Mouse (Mus musculus) heart, embryonic 15.5 days (tissue): Measurements from ENCODE around the gene Pla1a. TPM values are rescaled to one million over a fixed set of nuclear protein-coding genes. Genes with fewer than 3 reads are reported as not detected.

Experiments
- ATAC-seq: fragments of 200-750 bp; cut with Nextera tagmentation; replicated peaks from 2 replicates; pipeline ENCODE4 v1.8.0; 2017; ENCODE audit warnings: low read depth, moderate TSS enrichment; ENCODE audit not compliant: insufficient number of reproducible peaks, insufficient read depth, low FRiP score
- H3K27ac ChIP-seq: fragments of 300-500 bp; sonication (generic); 2 replicates; pipeline ENCODE4 v1.5.1; 2015; ENCODE audit warnings: mild to moderate bottlenecking, inconsistent platforms
- H3K27me3 ChIP-seq: fragments of 300-500 bp; sonication (generic); 2 replicates; pipeline ENCODE4 v1.6.1; 2015; ENCODE audit warnings: inconsistent platforms
- H3K36me3 ChIP-seq: fragments of 300-500 bp; sonication (generic); 2 replicates; pipeline ENCODE4 v1.6.1; 2015; ENCODE audit warnings: mild to moderate bottlenecking, inconsistent platforms
- H3K4me1 ChIP-seq: fragments of 300-500 bp; sonication (generic); replicated peaks from 2 replicates; pipeline ENCODE4 v1.6.1; 2015; ENCODE audit warnings: inconsistent platforms
- H3K4me2 ChIP-seq: fragments of 300-500 bp; sonication (generic); 2 replicates; pipeline ENCODE4 v1.6.1; 2015; ENCODE audit warnings: inconsistent platforms, mild to moderate bottlenecking, moderate library complexity
- H3K4me3 ChIP-seq: fragments of 300-500 bp; sonication (generic); 2 replicates; pipeline ENCODE4 v1.5.1; 2015; ENCODE audit warnings: mild to moderate bottlenecking, inconsistent platforms
- H3K9ac ChIP-seq: fragments of 300-500 bp; sonication (generic); 2 replicates; pipeline ENCODE4 v1.6.1; 2015; ENCODE audit warnings: mild to moderate bottlenecking, inconsistent platforms
- H3K9me3 ChIP-seq: fragments of 300-500 bp; sonication (generic); replicated peaks from 2 replicates; pipeline ENCODE4 v1.6.1; 2016; ENCODE audit warnings: inconsistent platforms
- WGBS: fragments of 180-500 bp; shearing (Covaris S2); methylation state at CpG from one replicate; pipeline ENCODE4 v1.1.7; 2015; ENCODE audit warnings: mixed read lengths; 5-methylcytosine and 5-hydroxymethylcytosine counted together
- polyA plus RNA-seq: library from polyadenylated mRNA; unstranded; fragments of >200 nt; fragmentation: Nextera tagmentation; extraction: Ambion mirVana; gene quantifications from 2 replicates; pipeline ENCODE4 v1.2.1, GENCODE M21; 2015

Gene Pla1a
- polyA plus RNA-seq, 1 experiment from 2014 or later, result 2.8 TPM

- Histone ChIP-seq H3K4me3 (no peak overlapping the region), H3K36me3 (peaks cover 36% of the 10 kb centered on the region), H3K27me3 (no peaks in the 10 kb centered on the region), H3K4me1 (peaks cover 80% of the 10 kb centered on the region), H3K9me3 (no peaks in the 10 kb centered on the region), H3K27ac (0 out of 2 replicates have a peak overlapping the region, but pooled peaks have one; percentile 2), H3K4me2 (peak overlapping the region; percentile 0; the same call in 1 of the 2 replicates), H3K9ac (no peak overlapping the region)
- ATAC-seq, result no peak
- 61% methylated on average over 10 of the region's 10 CpGs for WGBS
These were observed 59.5 kb downstream of the Pla1a start for GRCm38 (mm10) chr16:38373439-38373838.

GRCm38 (mm10) chr16:38372876-38373275, 60.1 kb downstream of the Pla1a start:
- Histone ChIP-seq H3K27ac (0 out of 2 replicates have a peak overlapping the region, but pooled peaks have one; percentile 2), H3K4me1 (peaks cover 83% of the 10 kb centered on the region), H3K36me3 (peaks cover 34% of the 10 kb centered on the region), H3K9me3 (no peaks in the 10 kb centered on the region), H3K27me3 (no peaks in the 10 kb centered on the region), H3K4me2 (no peak overlapping the region; the same call in 1 of the 2 replicates), H3K4me3 (no peak overlapping the region), H3K9ac (no peak overlapping the region)
- WGBS, result 72% methylated on average over 4 of the region's 4 CpGs
- ATAC-seq, result no peak

GRCm38 (mm10) chr16:38371705-38372296, 61.1 kb downstream of the Pla1a start:
- Histone ChIP-seq H3K4me1 (peaks cover 80% of the 10 kb centered on the region), H3K4me2 (peak overlapping the region; percentile 6), H3K9me3 (no peaks in the 10 kb centered on the region), H3K4me3 (no peak overlapping the region), H3K27me3 (no peaks in the 10 kb centered on the region), H3K9ac (no peak overlapping the region), H3K36me3 (peaks cover 29% of the 10 kb centered on the region), H3K27ac (peak overlapping the region; percentile 31)
- no peak; the same call in 1 of the 2 replicates for ATAC-seq
- WGBS, result 66% methylated on average over 15 of the region's 15 CpGs

DNA sequence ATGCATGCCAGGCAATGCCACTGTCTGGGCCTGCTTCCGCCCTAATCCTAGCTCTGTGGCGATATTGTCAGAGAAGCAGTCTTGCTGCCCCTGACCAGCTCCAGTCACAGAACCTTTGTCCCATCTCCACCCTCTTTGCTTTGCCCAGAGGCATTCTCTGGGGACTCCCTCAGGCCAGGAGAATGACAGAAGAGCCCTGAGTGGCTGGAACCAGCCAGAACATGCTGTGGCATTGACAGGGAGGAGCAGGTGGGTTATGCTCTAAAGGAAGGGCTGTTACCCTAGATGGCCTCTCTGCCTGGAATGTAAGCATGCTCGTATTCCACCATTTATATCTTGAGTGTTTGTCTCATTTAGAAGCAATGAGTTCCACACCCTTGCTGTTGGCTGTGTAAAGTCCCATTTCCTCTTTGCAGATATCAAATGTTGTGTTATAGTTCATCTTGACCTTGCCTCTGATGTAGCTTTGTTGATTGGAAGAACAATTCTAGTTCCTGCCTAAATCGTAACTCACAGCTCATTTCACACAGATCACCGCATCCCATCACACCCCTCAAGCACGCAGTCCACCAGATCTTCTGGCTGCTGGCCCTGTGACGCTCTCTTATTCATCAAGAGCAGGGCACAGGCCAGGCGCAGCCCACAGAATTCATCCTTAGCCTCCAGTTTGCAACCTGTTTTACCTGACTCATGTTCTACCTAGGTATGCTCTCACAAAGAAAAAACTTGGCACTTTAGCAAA, 62.1 kb downstream of the Pla1a start:
- H3K27ac ChIP-seq, result peak overlapping the region; percentile 31
- no peaks in the 10 kb centered on the region for H3K27me3 ChIP-seq
- peaks cover 70% of the 10 kb centered on the region for H3K4me1 ChIP-seq
- H3K4me3 ChIP-seq, result no peak overlapping the region
- WGBS, result 60% methylated on average over 8 of the region's 8 CpGs
- no peak overlapping the region for H3K9ac ChIP-seq
- peak overlapping the region; percentile 6; the same call in 1 of the 2 replicates for H3K4me2 ChIP-seq
- no peaks in the 10 kb centered on the region for H3K9me3 ChIP-seq
- no peak for ATAC-seq
- H3K36me3 ChIP-seq, result peaks cover 27% of the 10 kb centered on the region

- H3K9ac ChIP-seq, result no peak overlapping the region; the same call in 1 of the 2 replicates
These were observed 62.9 kb downstream of the Pla1a start for GRCm38 (mm10) chr16:38369992-38370484.

DNA sequence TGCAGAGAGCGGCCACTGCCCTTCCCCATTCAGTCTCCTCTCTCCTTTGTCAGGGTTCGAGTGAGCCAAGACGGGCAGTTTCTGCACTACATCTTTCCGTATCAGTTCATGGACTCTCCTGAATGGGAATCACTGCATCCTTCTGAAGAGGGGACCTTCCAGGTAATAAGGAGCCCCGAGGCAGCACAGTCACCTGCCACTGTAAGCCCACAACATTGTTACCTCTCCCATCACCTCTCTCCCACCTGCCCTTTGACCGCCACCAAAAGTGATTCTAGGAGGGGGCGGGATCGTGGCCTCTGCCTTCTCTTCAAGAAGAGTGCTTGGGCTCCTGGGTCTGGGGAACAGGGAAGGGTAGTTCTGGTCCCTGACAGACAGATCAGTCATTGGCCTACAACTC, 63.5 kb downstream of the Pla1a start:
- H3K4me2 ChIP-seq, result peak overlapping the region; percentile 59
- no peaks in the 10 kb centered on the region for H3K9me3 ChIP-seq
- WGBS, result 78% methylated on average over 8 of the region's 8 CpGs
- ATAC-seq, result no peak
- peak overlapping the region; percentile 31 for H3K4me3 ChIP-seq
- H3K27ac ChIP-seq, result 0 out of 2 replicates have a peak overlapping the region, but pooled peaks have one; percentile 8
- peaks cover 24% of the 10 kb centered on the region for H3K36me3 ChIP-seq
- H3K9ac ChIP-seq, result no peak overlapping the region; the same call in 1 of the 2 replicates
- no peaks in the 10 kb centered on the region for H3K27me3 ChIP-seq
- peaks cover 56% of the 10 kb centered on the region for H3K4me1 ChIP-seq

More at GRCm38 (mm10) chr16:38369992-38370484, 62.9 kb downstream of the Pla1a start:
- 71% methylated on average over 4 of the region's 4 CpGs for WGBS
- H3K9me3 ChIP-seq, result no peaks in the 10 kb centered on the region
- no peak for ATAC-seq
- H3K27ac ChIP-seq, result peak overlapping the region; percentile 8; the same call in 1 of the 2 replicates
- H3K4me3 ChIP-seq, result no peak overlapping the region
- H3K27me3 ChIP-seq, result no peaks in the 10 kb centered on the region
- peak overlapping the region; percentile 59 for H3K4me2 ChIP-seq
- H3K4me1 ChIP-seq, result peaks cover 62% of the 10 kb centered on the region
- H3K36me3 ChIP-seq, result peaks cover 26% of the 10 kb centered on the region

- ATAC-seq, result no peak
- Histone ChIP-seq H3K4me2 (peak overlapping the region; percentile 59), H3K36me3 (peaks cover 20% of the 10 kb centered on the region)
These were observed 63.9 kb downstream of the Pla1a start for GRCm38 (mm10) chr16:38369000-38369399.

DNA sequence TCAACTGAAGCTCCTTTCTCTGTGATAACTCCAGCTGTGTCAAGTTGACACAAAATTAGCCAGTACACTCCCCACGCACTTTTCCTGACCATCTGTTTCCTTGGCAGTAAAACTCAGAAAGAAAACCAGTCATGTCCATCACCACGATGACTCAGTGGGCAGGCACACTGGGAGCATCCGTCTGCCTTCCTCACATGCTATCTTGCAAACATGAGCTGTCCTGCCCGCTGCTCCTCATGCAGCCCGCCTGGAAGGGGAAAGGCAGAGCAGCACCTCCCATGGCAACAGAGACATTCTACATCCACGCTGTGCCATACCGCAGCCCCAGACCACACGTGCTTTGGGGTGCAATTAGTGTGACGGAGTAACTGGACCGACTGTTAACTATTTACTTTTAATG, 64.6 kb downstream of the Pla1a start:
- Histone ChIP-seq H3K27me3 (no peaks in the 10 kb centered on the region), H3K4me3 (peak overlapping the region; percentile 31), H3K4me2 (peak overlapping the region; percentile 59), H3K27ac (peak overlapping the region; percentile 55; the same call in 1 of the 2 replicates), H3K4me1 (peaks cover 45% of the 10 kb centered on the region), H3K9ac (peak overlapping the region; percentile 43; the same call in 1 of the 2 replicates), H3K36me3 (peaks cover 17% of the 10 kb centered on the region), H3K9me3 (no peaks in the 10 kb centered on the region)
- ATAC-seq, result no peak
- 23% methylated on average over 10 of the region's 10 CpGs for WGBS

More at GRCm38 (mm10) chr16:38369000-38369399, 63.9 kb downstream of the Pla1a start:
- peak overlapping the region; percentile 31 for H3K4me3 ChIP-seq
- WGBS, result 75% methylated on average over 7 of the region's 7 CpGs
- no peak overlapping the region for H3K9ac ChIP-seq
- H3K27ac ChIP-seq, result no peak overlapping the region
- H3K27me3 ChIP-seq, result no peaks in the 10 kb centered on the region
- H3K4me1 ChIP-seq, result peaks cover 52% of the 10 kb centered on the region
- H3K9me3 ChIP-seq, result no peaks in the 10 kb centered on the region

DNA sequence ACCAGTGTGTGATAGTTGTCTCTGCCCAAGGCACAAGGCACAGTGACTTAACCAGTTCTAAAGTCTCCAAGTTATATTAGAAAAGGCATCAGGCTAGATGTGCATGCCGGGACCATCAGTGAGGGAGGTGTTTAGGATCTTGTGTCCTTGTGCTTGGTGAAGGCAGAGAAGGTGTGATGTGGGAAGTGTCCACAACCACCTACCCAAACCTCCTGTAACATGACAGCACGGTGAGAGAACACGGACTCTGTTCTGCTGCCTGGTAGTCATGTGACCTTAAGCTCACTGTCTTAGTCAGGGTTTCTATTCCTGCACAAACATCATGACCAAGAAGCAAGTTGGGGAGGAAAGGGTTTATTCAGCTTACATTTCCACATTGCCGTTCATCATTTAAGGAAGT, 66.7 kb downstream of the Pla1a start:
- H3K27me3 ChIP-seq, result no peaks in the 10 kb centered on the region
- H3K27ac ChIP-seq, result peak overlapping the region; percentile 98
- 39% methylated on average over 4 of the region's 4 CpGs for WGBS
- no peak for ATAC-seq
- peak overlapping the region; percentile 77 for H3K9ac ChIP-seq
- H3K4me1 ChIP-seq, result peaks cover 42% of the 10 kb centered on the region
- no peaks in the 10 kb centered on the region for H3K9me3 ChIP-seq
- peaks cover 9% of the 10 kb centered on the region for H3K36me3 ChIP-seq
- peak overlapping the region; percentile 60 for H3K4me2 ChIP-seq
- H3K4me3 ChIP-seq, result peak overlapping the region; percentile 65

GRCm38 (mm10) chr16:38365390-38365789, 67.6 kb downstream of the Pla1a start:
- Histone ChIP-seq H3K9ac (peak overlapping the region; percentile 77), H3K36me3 (peaks cover 9% of the 10 kb centered on the region), H3K9me3 (no peaks in the 10 kb centered on the region), H3K27ac (peak overlapping the region; percentile 98), H3K4me3 (peak overlapping the region; percentile 65), H3K27me3 (no peaks in the 10 kb centered on the region), H3K4me1 (peaks cover 42% of the 10 kb centered on the region), H3K4me2 (peak overlapping the region; percentile 60)
- no peak for ATAC-seq
- WGBS, result 49% methylated on average over 10 of the region's 10 CpGs

- WGBS, result 23% methylated on average over 7 of the region's 7 CpGs
- peak overlapping the region; percentile 77 for H3K9ac ChIP-seq
- H3K4me1 ChIP-seq, result peaks cover 36% of the 10 kb centered on the region
- no peak for ATAC-seq
- H3K4me2 ChIP-seq, result peak overlapping the region; percentile 60
- H3K4me3 ChIP-seq, result peak overlapping the region; percentile 65
- H3K27me3 ChIP-seq, result no peaks in the 10 kb centered on the region
- H3K27ac ChIP-seq, result peak overlapping the region; percentile 98
- no peaks in the 10 kb centered on the region for H3K9me3 ChIP-seq
- peaks cover 4% of the 10 kb centered on the region; the same call in 1 of the 2 replicates for H3K36me3 ChIP-seq
These were observed 69.3 kb downstream of the Pla1a start for GRCm38 (mm10) chr16:38363657-38364056.
